Mouse (Mus musculus) liver, embryonic 11.5 days (tissue): ENCODE measurements at regions not wholly inside any gene's neighbourhood (a gene's known extent, or its start where the extent isn't known, plus 50 kb on each side); places are given as distances from the start of the nearest gene placed in this dataset.

Experiments
- ATAC-seq: fragments of 200-750 bp; cut with Nextera tagmentation; replicated peaks from 2 replicates; pipeline ENCODE4 v1.8.0; 2017; ENCODE audit warnings: moderate number of reproducible peaks, mild to moderate bottlenecking, moderate TSS enrichment, moderate library complexity; ENCODE audit not compliant: low FRiP score
- DNase-seq: peaks from one replicate; pipeline ENCODE4 v3.0.0-alpha.2; 2017; ENCODE audit warnings: low spot score
- H3K27ac ChIP-seq: fragments of 300-500 bp; sonication (generic); 2 replicates; pipeline ENCODE4 v1.5.1; 2014; ENCODE audit warnings: mild to moderate bottlenecking, low read depth, low read length, control low read depth
- H3K27me3 ChIP-seq: fragments of 300-500 bp; sonication (generic); replicated peaks from 2 replicates; pipeline ENCODE4 v1.6.1; 2014; ENCODE audit warnings: low read length, mixed read lengths; ENCODE audit not compliant: control insufficient read depth, insufficient read depth
- H3K36me3 ChIP-seq: fragments of 300-500 bp; sonication (generic); 2 replicates; pipeline ENCODE4 v1.6.1; 2014; ENCODE audit warnings: mild to moderate bottlenecking, low read length, moderate library complexity, mixed read lengths; ENCODE audit not compliant: control insufficient read depth, insufficient read depth
- H3K4me1 ChIP-seq: fragments of 300-500 bp; sonication (generic); replicated peaks from 2 replicates; pipeline ENCODE4 v1.6.1; 2014; ENCODE audit warnings: low read length, mixed read lengths; ENCODE audit not compliant: control insufficient read depth, insufficient read depth
- H3K4me2 ChIP-seq: fragments of 300-500 bp; sonication (generic); 2 replicates; pipeline ENCODE4 v1.6.1; 2014; ENCODE audit warnings: mild to moderate bottlenecking, control low read depth, moderate library complexity
- H3K4me3 ChIP-seq: fragments of 300-500 bp; sonication (generic); 2 replicates; pipeline ENCODE4 v1.5.1; 2014; ENCODE audit warnings: low read depth, low read length, control low read depth
- H3K9ac ChIP-seq: fragments of 300-500 bp; sonication (generic); 2 replicates; pipeline ENCODE4 v1.6.1; 2014; ENCODE audit warnings: low read depth, low read length, control low read depth
- H3K9me3 ChIP-seq: fragments of 300-500 bp; sonication (generic); 2 replicates; pipeline ENCODE4 v1.6.1; 2016; ENCODE audit warnings: low read length, inconsistent platforms, mixed read lengths; ENCODE audit not compliant: control insufficient read depth
- WGBS: fragments of 180-500 bp; shearing (Covaris S2); extraction: QIAGEN DNeasy Blood & Tissue Kit; methylation state at CpG from one replicate; pipeline ENCODE4 v1.1.7; 2014; 5-methylcytosine and 5-hydroxymethylcytosine counted together

- WGBS = 69% methylated on average over 2 of the region's 2 CpGs
- no peak for DNase-seq
Observed at GRCm38 (mm10) chrX:135080380-135081158, 71.6 kb upstream of the Zmat1 start.

GRCm38 (mm10) chrX:135079388-135079787, 70.4 kb upstream of the Zmat1 start:
- Histone ChIP-seq H3K4me3 (no peak overlapping the region), H3K9me3 (no peaks in the 10 kb centered on the region), H3K9ac (no peak overlapping the region), H3K27me3 (no peaks in the 10 kb centered on the region; the same call in none of the 2 replicates), H3K4me1 (no peaks in the 10 kb centered on the region), H3K4me2 (no peak overlapping the region), H3K36me3 (no peaks in the 10 kb centered on the region), H3K27ac (no peak overlapping the region)
- ATAC-seq (no peak), DNase-seq (no peak)
- WGBS = 77% methylated on average over 2 of the region's 2 CpGs

More at GRCm38 (mm10) chrX:135080380-135081158, 71.6 kb upstream of the Zmat1 start:
- Histone ChIP-seq H3K9me3 (no peaks in the 10 kb centered on the region), H3K36me3 (no peaks in the 10 kb centered on the region), H3K4me1 (no peaks in the 10 kb centered on the region), H3K27ac (no peak overlapping the region), H3K27me3 (no peaks in the 10 kb centered on the region; the same call in none of the 2 replicates), H3K4me3 (no peak overlapping the region), H3K4me2 (no peak overlapping the region), H3K9ac (no peak overlapping the region)
- no peak for ATAC-seq

- ATAC-seq (no peak), DNase-seq (no peak)
- WGBS = 74% methylated on average over 2 of the region's 2 CpGs
- no peaks in the 10 kb centered on the region for H3K4me1 ChIP-seq
- H3K36me3 ChIP-seq = no peaks in the 10 kb centered on the region
- H3K9me3 ChIP-seq = no peaks in the 10 kb centered on the region
- H3K9ac ChIP-seq = no peak overlapping the region
- H3K27me3 ChIP-seq = no peaks in the 10 kb centered on the region; the same call in none of the 2 replicates
- no peak overlapping the region for H3K4me3 ChIP-seq
- H3K27ac ChIP-seq = no peak overlapping the region
- H3K4me2 ChIP-seq = no peak overlapping the region
Observed at GRCm38 (mm10) chrX:135075903-135076302, 66.9 kb upstream of the Zmat1 start.

- no peaks in the 10 kb centered on the region; the same call in 1 of the 2 replicates for H3K27me3 ChIP-seq
- 16% methylated on average over 1 of the region's 1 CpGs for WGBS
- no peak overlapping the region for H3K4me2 ChIP-seq
- H3K4me3 ChIP-seq = no peak overlapping the region
- H3K36me3 ChIP-seq = no peaks in the 10 kb centered on the region
- no peaks in the 10 kb centered on the region for H3K9me3 ChIP-seq
- no peak overlapping the region for H3K27ac ChIP-seq
- DNase-seq = no peak
- no peak for ATAC-seq
- no peaks in the 10 kb centered on the region for H3K4me1 ChIP-seq
- no peak overlapping the region for H3K9ac ChIP-seq
Observed at GRCm38 (mm10) chrX:135069448-135069847, 60.4 kb upstream of the Zmat1 start.

- ATAC-seq = no peak
- no peak for DNase-seq
- WGBS = 89% methylated on average over 3 of the region's 3 CpGs
Observed at GRCm38 (mm10) chrX:135060184-135060583, 51.2 kb upstream of the Zmat1 start.

GRCm38 (mm10) chrX:135058949-135059348, 49.9 kb upstream of the Zmat1 start:
- Histone ChIP-seq H3K9ac (no peak overlapping the region), H3K27me3 (peaks cover 10% of the 10 kb centered on the region), H3K4me3 (no peak overlapping the region), H3K4me1 (no peaks in the 10 kb centered on the region), H3K27ac (no peak overlapping the region), H3K4me2 (no peak overlapping the region), H3K9me3 (0 out of 2 replicates have a peak, but pooled peaks cover 2% of the 10 kb centered on the region), H3K36me3 (no peaks in the 10 kb centered on the region)
- no peak for DNase-seq
- WGBS = 51% methylated on average over 3 of the region's 3 CpGs
- no peak for ATAC-seq

More at GRCm38 (mm10) chrX:135060184-135060583, 51.2 kb upstream of the Zmat1 start:
- Histone ChIP-seq H3K9me3 (no peaks in the 10 kb centered on the region), H3K9ac (no peak overlapping the region), H3K27me3 (peaks cover 8% of the 10 kb centered on the region; the same call in 1 of the 2 replicates), H3K4me2 (no peak overlapping the region), H3K27ac (no peak overlapping the region), H3K4me1 (no peaks in the 10 kb centered on the region), H3K4me3 (no peak overlapping the region), H3K36me3 (no peaks in the 10 kb centered on the region)
